In genomic region chr1:106666140-106667088, GRCm38 (mm10) we compare ENCODE assay signal across 11 mouse cellular contexts. TPM values are rescaled to one million over a fixed set of nuclear protein-coding genes. Genes with fewer than 3 reads are reported as not detected.
A peak's percentile ranks its signal among the peaks of the same experiment; 100 is the strongest.
DNase-seq lines count a peak whose midpoint lies in the region; ATAC-seq and TF ChIP-seq lines count a peak whose summit lies in the region.
"Had no signal": no experiment of that assay in that cellular context is flagged by ENCODE, and none has a peak within 500 bp of the region (broad histone marks: within the 10 kb centered on the region; RNA-seq: fewer than 3 reads in every experiment).

No protein-coding gene starts in this region.

- 65% methylated on average over 8 of the region's 8 CpGs for WGBS in forebrain, embryonic 15.5 days
- 86% methylated on average over 8 of the region's 8 CpGs for WGBS in forebrain, embryonic 10.5 days
- WGBS in limb, embryonic 14.5 days, result 49% methylated on average over 8 of the region's 8 CpGs
- WGBS in limb, embryonic 10.5 days, result 59% methylated on average over 8 of the region's 8 CpGs

- no peak overlapping the region for H3K27ac ChIP-seq in forebrain, embryonic 15.5 days (replicated peaks)
- H3K27ac ChIP-seq in forebrain, embryonic 10.5 days, result no peak overlapping the region
- peak overlapping the region; percentile 56; the same call in 1 of the 2 replicates for H3K27ac ChIP-seq in limb, embryonic 14.5 days (replicated peaks; ENCODE audit: low read depth, low read length)
- no peak overlapping the region for H3K27ac ChIP-seq in limb, embryonic 10.5 days
- H3K27ac ChIP-seq: left cerebral cortex, adult 2 months had no signal

- H3K9ac ChIP-seq in forebrain, embryonic 15.5 days (replicated peaks), result no peak overlapping the region
- H3K9ac ChIP-seq in limb, embryonic 14.5 days (ENCODE audit: low read depth, low read length, severe bottlenecking), result no peak overlapping the region

- no peak overlapping the region for H3K4me2 ChIP-seq in forebrain, embryonic 15.5 days (replicated peaks)
- H3K4me2 ChIP-seq in limb, embryonic 14.5 days (replicated peaks; ENCODE audit: low read depth, low read length, severe bottlenecking), result no peak overlapping the region

- H3K27me3 ChIP-seq in forebrain, embryonic 15.5 days, result no peaks in the 10 kb centered on the region
- no peaks in the 10 kb centered on the region for H3K27me3 ChIP-seq in forebrain, embryonic 10.5 days (ENCODE audit: poor library complexity, severe bottlenecking)
- H3K27me3 ChIP-seq in limb, embryonic 14.5 days (ENCODE audit: control insufficient read depth, insufficient read depth, low read length), result no peaks in the 10 kb centered on the region
- H3K27me3 ChIP-seq in limb, embryonic 10.5 days (ENCODE audit: low read depth, poor library complexity, severe bottlenecking), result no peaks in the 10 kb centered on the region

- ATAC-seq in forebrain, embryonic 15.5 days (replicated peaks), result peak; percentile 78
- no peak for ATAC-seq in limb, embryonic 14.5 days (ENCODE audit: low FRiP score, low read depth)
- ATAC-seq in monocyte, adult 5-6 weeks (replicated peaks; ENCODE audit: insufficient number of reproducible peaks, low FRiP score, low TSS enrichment, poor library complexity, severe bottlenecking), result no peak

- H3K4me3 ChIP-seq in forebrain, embryonic 15.5 days, result no peak overlapping the region
- H3K4me3 ChIP-seq in forebrain, embryonic 10.5 days, result no peak overlapping the region
- no peak overlapping the region for H3K4me3 ChIP-seq in limb, embryonic 14.5 days (replicated peaks; ENCODE audit: low read length)
- H3K4me3 ChIP-seq in limb, embryonic 10.5 days, result no peak overlapping the region
- H3K4me3 ChIP-seq: left cerebral cortex, adult 2 months had no signal

- no peak for TF ChIP-seq POLR2A in limb, embryonic 14.5 days (IDR thresholded peaks at IDR 0.05; ENCODE audit: borderline replicate concordance, extremely low read depth, insufficient read depth, insufficient read length)
- no peak for TF ChIP-seq POLR2A in brain, embryonic 14.5 days (IDR thresholded peaks at IDR 0.05; ENCODE audit: borderline replicate concordance, extremely low read depth, insufficient read depth, insufficient read length, poor library complexity, severe bottlenecking)

- no peak for TF ChIP-seq CTCF in brain, embryonic 14.5 days (IDR thresholded peaks at IDR 0.05; ENCODE audit: borderline replicate concordance, extremely low read depth, insufficient read depth, insufficient read length)

- H3K4me1 ChIP-seq in forebrain, embryonic 15.5 days, result peaks cover 12% of the 10 kb centered on the region
- H3K4me1 ChIP-seq in forebrain, embryonic 10.5 days, result no peaks in the 10 kb centered on the region
- H3K4me1 ChIP-seq in limb, embryonic 14.5 days (ENCODE audit: control insufficient read depth, insufficient read depth, low read length), result peaks cover 6% of the 10 kb centered on the region; the same call in 1 of the 2 replicates
- H3K4me1 ChIP-seq in limb, embryonic 10.5 days, result peaks cover 9% of the 10 kb centered on the region

- H3K9me3 ChIP-seq in forebrain, embryonic 15.5 days, result no peaks in the 10 kb centered on the region
- H3K9me3 ChIP-seq in forebrain, embryonic 10.5 days, result no peaks in the 10 kb centered on the region
- no peaks in the 10 kb centered on the region for H3K9me3 ChIP-seq in limb, embryonic 14.5 days (ENCODE audit: control insufficient read depth, low read length)
- H3K9me3 ChIP-seq in limb, embryonic 10.5 days (replicated peaks), result no peaks in the 10 kb centered on the region

- no peaks in the 10 kb centered on the region for H3K36me3 ChIP-seq in forebrain, embryonic 15.5 days
- no peaks in the 10 kb centered on the region for H3K36me3 ChIP-seq in forebrain, embryonic 10.5 days (replicated peaks)
- H3K36me3 ChIP-seq in limb, embryonic 14.5 days (ENCODE audit: control insufficient read depth, insufficient read depth, low read length), result no peaks in the 10 kb centered on the region
- H3K36me3 ChIP-seq in limb, embryonic 10.5 days, result no peaks in the 10 kb centered on the region

- DNase-seq in forebrain, embryonic 10.5 days (ENCODE audit: extremely low spot score, low spot score), result no peak
- no peak for DNase-seq in limb, embryonic 14.5 days (ENCODE audit: low spot score)
- DNase-seq in limb, embryonic 10.5 days (ENCODE audit: low spot score), result no peak
- peak; percentile 81 for DNase-seq in brain, embryonic 14.5 days (ENCODE audit: low read depth)
- peak; percentile 69 for DNase-seq in kidney, postnatal 10 days
- no peak for DNase-seq in retina, embryonic 14.5 days (ENCODE audit: low spot score)
- DNase-seq: midbrain, embryonic 14.5 days; thymus, postnatal 25 days had no signal

RNA-seq across cellular contexts. Expression of gene Bcl2, which starts 47.7 kb away (rescaled TPM):
- 13.2 and 15.3 TPM in 2 replicates for polyA plus RNA-seq in forebrain, embryonic 15.5 days (2015; fragmentation: Nextera tagmentation; extraction: Ambion mirVana)
- polyA plus RNA-seq in forebrain, embryonic 10.5 days (2016; fragmentation: Nextera tagmentation; extraction: Ambion mirVana), result 8.0 and 8.1 TPM in 2 replicates
- 8.0 TPM in 2 replicates for polyA plus RNA-seq in limb, embryonic 14.5 days (2012; rRNA removed)
- 15.7 and 20.1 TPM in 2 replicates for polyA plus RNA-seq in limb, embryonic 14.5 days (2014; fragmentation: Nextera tagmentation; extraction: Ambion mirVana)
- polyA plus RNA-seq in limb, embryonic 10.5 days (2016; fragmentation: Nextera tagmentation; extraction: Ambion mirVana), result 8.9 and 11.7 TPM in 2 replicates
- 3.0 and 7.7 TPM in 2 replicates for polyA plus RNA-seq in brain, embryonic 14.5 days (2012; rRNA removed)
- total RNA-seq in monocyte, adult 5-6 weeks (2017), result 64.9 to 109 TPM (median 65.0 TPM) in 3 replicates

Comparison
In these comparisons a context has a peak if more than half of its experiments do, and no peak if none do; other contexts are left out.
1. DNase-seq: peak in brain, embryonic 14.5 days (single experiment) and kidney, postnatal 10 days (single experiment); none in forebrain, embryonic 10.5 days (single experiment), limb, embryonic 14.5 days (single experiment), limb, embryonic 10.5 days (single experiment) and retina, embryonic 14.5 days (single experiment).